Mouse (Mus musculus) lung, adult 2 months (tissue): ENCODE results near the gene Gja1.

ENCODE experiments used
- CTCF ChIP-seq: fragments of 200-500 bp; IDR thresholded peaks from 2 replicates; pipeline ENCODE4 v1.5.1; 2011; ENCODE audit warnings: mild to moderate bottlenecking, low read length, control low read depth; ENCODE audit not compliant: insufficient read depth
- POLR2A ChIP-seq: fragments of 200-500 bp; IDR thresholded peaks from 2 replicates; pipeline ENCODE4 v1.6.1; 2011; ENCODE audit warnings: low read depth, mild to moderate bottlenecking, control low read depth, low read length, borderline replicate concordance; ENCODE audit errors: extremely low read depth

DNA sequence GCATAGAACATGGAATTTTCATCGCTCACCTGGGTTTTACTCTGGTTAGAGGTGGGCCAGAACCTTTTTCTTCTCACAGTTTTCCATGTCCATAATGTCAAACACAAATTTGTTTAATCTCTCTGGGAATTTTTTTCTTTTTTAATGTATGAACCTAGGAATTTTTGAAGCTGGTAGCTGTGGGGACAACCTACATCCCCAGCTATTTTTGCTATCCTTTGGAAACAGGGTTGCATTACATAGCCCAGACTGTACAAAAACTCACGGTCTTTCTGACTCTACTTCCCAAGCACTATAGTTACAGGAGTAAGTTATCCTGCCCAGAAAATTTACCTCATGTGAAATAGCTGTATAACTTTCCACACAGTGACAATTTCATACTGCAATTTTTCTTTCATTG is 21.2 kb downstream of the Gja1 start:
- no peak for TF ChIP-seq POLR2A
- TF ChIP-seq CTCF = no peak
